Mouse (Mus musculus): ENCODE measurements at regions not wholly inside any gene's neighbourhood (a gene's known extent, or its start where the extent isn't known, plus 50 kb on each side); places are given as distances from the start of the nearest gene placed in this dataset.
A peak's percentile ranks its signal among the peaks of the same experiment; 100 is the strongest.
"Not testable (repeated sequence)": the region's sequence is repeated elsewhere in the genome, so short reads cannot be mapped to it uniquely, and the experiment has no call there.

DNA sequence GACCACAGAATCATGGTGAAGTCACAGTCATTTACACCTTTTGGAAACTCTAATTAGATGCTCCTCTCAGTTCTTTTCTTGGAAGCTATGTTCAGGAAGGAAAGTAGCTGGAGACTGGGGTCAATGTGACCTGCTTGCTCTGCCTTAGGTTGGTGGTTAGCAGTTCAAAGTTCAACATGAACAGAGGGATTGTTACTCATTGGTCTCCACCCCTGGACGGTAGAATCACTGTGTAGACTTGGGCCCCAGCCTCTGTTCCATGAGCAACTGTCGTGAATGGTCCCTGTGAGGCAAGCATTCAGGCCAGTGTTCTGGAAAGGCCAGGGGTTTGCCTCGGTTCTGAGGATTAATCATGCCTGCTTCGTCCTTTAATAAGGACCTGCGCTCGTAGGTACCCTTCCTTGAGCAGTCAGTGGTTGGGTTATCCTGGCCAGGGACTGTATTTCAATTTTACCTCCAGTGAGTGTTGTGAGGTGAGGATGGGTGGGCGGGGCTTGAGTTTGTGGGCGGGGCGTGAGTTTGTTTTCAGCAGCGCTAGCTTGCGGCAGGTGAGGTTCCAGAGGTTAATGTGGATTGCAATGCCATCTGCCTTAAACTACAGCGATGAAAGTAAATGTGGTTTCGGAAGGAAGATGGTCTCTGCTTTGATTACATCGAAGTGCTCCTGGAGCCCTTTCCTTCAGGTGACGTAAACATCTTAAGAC, 152.6 kb upstream of the Pou3f3 start:
- DNase-seq (ENCODE audit: low spot score in 2 of 2): no peak

- no peak for DNase-seq (ENCODE audit: low spot score in 2 of 2)
Observed at GRCm38 (mm10) chr1:42546879-42547278, 148.7 kb upstream of the Pou3f3 start.

GRCm38 (mm10) chr1:42557301-42557700, 138.3 kb upstream of the Pou3f3 start:
- no peak for DNase-seq (ENCODE audit: low spot score in 2 of 2)

GRCm38 (mm10) chr1:42567640-42568039, 127.9 kb upstream of the Pou3f3 start:
- DNase-seq (ENCODE audit: low spot score in 2 of 2): no peak

DNA sequence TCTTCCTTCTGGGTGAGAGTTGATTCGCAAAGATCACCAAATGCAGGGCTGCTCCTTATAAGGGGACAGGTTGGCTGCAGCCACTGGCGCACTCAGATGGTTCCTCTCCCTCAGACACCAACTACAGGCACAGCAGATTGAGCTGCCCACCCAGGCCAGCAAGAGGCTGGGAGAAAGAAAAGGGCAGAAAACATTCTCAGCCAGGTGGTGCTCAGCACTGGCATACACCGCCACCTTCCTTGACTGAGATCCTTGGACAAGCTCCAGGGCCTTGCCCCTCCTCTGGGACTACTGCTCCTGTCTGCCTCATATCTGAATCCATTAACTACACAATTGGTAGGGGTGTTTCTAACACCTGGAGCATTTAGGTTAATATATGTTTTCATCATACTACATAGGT, 110.4 kb upstream of the Pou3f3 start:
- no peak for DNase-seq (ENCODE audit: low spot score in 2 of 2)

- DNase-seq (ENCODE audit: low spot score in 2 of 2): no peak
Observed at GRCm38 (mm10) chr1:42588499-42588898, 107.1 kb upstream of the Pou3f3 start.

DNA sequence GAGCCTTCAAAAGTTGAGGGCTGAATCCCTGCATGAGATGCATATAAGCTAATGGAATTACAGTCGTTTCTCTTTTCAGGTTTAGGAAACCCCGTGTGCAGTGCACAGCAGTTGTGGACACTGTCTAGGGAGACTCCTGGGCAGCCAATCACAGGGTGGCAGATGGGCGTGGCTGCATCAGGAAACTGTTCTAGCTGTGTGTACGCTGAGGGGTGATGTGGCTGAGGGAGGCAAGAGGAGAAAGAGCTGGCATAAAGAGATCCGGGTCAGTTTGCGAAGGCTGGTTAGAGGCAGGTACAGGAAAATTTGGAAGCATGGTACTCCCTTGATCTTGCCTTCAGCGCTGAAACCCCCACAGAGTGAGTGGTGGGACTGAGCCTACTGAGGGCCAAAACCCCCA, 106.1 kb upstream of the Pou3f3 start:
- DNase-seq (ENCODE audit: low spot score in 2 of 2): no peak

DNA sequence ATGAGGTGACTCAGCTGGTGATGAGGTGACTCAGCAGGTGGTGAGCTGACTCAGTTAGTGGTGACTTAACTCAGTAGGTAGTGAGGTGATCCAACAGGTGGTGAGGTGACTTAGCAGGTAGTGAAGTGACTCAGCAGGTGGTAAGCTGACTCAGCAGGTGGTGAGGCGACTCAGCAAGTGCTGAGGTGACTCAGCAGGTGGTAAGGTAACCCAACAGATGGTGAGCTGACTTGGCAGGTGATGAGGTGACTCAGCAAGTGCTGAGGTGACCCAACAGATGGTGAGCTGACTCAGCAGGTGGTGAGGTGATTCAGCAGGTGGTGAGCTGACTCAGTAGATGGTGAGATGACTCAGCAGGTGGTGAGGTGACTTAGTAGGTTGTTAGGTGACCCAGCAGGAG, 103.7 kb upstream of the Pou3f3 start:
- DNase-seq (ENCODE audit: low spot score in 2 of 2): no peak

DNA sequence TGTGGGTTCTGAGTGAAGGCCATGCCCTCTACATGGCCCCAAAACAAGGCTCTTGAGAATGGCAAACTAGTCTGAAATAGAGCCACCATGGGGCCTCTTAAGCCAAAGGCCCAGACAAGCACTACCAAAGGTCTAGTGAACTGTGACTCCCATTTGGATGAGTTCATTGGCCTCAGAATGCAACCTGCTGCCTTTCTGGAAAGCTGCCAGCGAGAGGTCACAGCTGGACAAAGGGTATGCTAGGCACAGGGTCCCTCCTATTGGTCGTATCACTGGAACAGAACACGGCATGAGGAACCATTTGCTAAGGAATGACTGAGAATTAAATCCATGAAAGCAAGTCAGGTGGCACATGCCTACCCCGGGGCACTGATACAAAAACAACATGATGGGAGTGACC, 98.5 kb upstream of the Pou3f3 start:
- DNase-seq (ENCODE audit: low spot score in 2 of 2): no peak

DNA sequence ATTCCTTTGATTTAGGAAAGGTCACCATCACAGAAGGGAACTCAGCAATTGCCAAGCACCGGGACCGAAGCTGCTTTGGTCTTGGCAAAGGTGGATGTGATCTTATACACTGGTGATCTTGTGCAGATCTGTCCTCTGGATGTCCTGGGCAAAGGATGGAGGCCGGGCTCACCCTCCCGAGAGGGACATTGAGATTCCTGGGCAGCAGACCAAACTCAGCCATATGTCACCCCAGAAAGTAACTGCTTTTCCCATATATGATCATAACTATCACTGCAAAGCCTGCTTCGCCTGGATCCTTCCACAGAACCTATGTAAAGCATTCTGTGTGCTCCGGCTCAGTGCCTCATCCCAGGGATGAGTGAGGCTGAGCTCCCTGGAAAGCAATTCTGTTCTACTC, 96.3 kb upstream of the Pou3f3 start:
- DNase-seq (ENCODE audit: low spot score in 2 of 2): peak; percentile 40 to 44

DNA sequence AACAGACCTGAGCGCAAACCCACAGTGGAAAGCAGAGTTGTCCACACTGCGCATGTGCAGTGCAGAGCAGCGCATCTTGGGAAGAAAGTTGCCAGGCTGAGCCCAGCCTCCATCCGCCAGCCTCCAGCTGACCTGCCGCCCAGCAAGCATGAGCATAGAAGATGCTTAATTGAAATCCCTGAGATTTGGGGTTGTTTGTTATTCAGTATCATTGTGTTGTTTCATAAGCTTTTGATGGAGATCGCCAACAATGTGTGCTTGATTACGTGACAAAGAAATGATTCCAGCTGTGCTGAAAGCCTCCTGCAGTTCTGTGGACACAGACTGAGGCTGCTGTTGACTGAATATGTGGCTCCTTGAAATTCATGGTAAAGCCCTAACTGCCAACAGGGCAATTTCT, 89.3 kb upstream of the Pou3f3 start:
- no peak for DNase-seq (ENCODE audit: low spot score in 2 of 2)

GRCm38 (mm10) chr1:42607466-42608043, 88.0 kb upstream of the Pou3f3 start:
- not testable (repeated sequence) for DNase-seq (ENCODE audit: low spot score in 2 of 2)

DNA sequence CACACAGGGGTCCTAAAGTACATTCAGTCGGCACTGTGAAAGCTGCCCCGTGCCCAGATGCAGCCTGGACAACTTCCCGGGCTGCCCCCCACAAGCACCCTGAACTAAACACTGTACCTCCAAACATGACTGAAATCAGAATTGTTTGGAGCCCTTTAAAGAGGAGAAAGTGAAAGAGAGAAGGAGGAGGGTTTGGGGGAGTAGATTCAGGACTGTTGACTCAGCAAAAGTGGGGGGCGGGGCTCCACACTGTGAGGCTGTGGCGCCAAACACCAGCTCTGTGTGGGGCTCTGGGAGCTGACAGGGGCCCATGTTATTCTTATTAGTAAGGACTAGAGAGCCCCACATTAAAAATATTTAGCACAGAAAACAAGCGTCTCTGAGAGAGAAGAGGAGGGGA, 71.8 kb upstream of the Pou3f3 start:
- no peak for DNase-seq (ENCODE audit: low spot score in 2 of 2)

GRCm38 (mm10) chr1:42628800-42629199, 66.8 kb upstream of the Pou3f3 start:
- no peak for DNase-seq (ENCODE audit: low spot score in 2 of 2)

DNA sequence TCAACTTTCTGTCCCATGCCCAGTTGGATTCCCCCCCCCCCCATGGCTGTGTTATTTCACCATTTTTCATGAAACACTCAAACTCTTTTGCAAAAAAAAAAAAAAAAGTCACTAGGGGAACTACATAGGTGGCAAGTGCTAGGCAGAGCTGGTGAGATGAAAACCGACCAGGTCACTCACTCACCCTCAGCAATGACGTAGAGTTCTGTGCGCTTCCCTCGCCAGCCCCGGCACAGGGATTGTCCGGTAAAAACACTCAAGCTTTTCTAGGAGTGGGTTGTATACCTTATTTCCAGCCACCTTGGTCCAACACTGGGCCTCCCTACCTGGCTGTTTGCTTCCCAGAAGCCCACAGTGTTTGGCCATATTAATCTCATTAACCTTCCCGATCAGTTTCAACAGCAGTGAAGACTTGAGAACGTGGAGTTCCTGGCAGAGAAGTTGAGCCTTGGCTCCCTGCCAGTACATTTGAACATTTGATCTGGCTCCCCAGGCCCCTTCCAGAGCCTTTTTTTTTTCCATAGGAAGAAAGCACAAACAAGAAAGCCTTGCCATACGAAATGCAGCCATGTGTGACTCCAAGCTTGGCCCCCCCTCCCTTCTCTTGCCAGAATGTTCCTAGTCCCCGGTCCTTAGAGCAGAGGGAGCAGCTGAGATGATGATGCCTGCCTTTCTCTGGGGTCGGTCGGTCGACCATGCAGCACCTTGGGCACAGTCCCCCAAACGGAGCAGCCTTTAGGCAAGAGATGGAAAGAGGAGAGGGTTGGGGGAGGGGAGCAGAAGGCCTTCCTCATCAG, 65.9 kb upstream of the Pou3f3 start:
- peak in 1 of 2 experiments; percentile 55 for DNase-seq (ENCODE audit: low spot score in 2 of 2)

- no peak for DNase-seq (ENCODE audit: low spot score in 2 of 2)
Observed at GRCm38 (mm10) chr1:42632286-42632685, 63.3 kb upstream of the Pou3f3 start.

DNA sequence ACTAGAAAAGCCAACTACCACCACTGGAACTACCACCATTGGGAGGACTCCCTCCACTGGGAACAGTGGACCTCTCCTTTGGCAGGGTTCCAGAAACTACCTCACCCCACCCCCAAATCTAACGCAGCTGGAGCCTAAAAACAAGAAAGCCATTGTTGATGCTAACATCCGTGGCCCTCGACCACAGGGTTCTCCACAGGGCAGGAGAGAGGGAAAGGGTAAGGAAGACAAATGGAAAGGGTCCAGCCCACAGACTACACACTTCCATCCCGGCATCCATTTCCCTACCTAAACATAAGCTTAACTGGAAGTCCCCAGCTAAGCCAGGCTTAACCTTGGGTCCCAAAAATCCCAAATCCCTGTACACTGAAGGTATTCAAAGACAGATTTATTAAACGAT, 59.0 kb upstream of the Pou3f3 start:
- no peak for DNase-seq (ENCODE audit: low spot score in 2 of 2)
